Mouse (Mus musculus) CH12.LX (cell line): ENCODE data around the gene Map7. TPM values are rescaled to one million over a fixed set of nuclear protein-coding genes. Genes with fewer than 3 reads are reported as not detected.

Experiments used
- DNase-seq: peaks from one replicate; pipeline ENCODE4 v3.0.0-alpha.2; 2013; ENCODE audit errors: extremely low read depth
- H3K27ac ChIP-seq: 2 replicates; pipeline ENCODE4 v1.5.1; 2012; ENCODE audit warnings: low read depth, mild to moderate bottlenecking, control low read depth, moderate library complexity; ENCODE audit not compliant: insufficient read depth
- H3K27me3 ChIP-seq: replicated peaks from 2 replicates; pipeline ENCODE3; 2012; ENCODE audit warnings: inconsistent platforms
- H3K36me3 ChIP-seq, 2 experiments: replicated peaks in 1 of 2; 2 replicates each; pipeline versions ENCODE3 to v1.6.1; 2012; ENCODE audit warnings: inconsistent platforms in 1 of 2, low read length in 1 of 2, mild to moderate bottlenecking in 1 of 2, mixed read lengths in 1 of 2, moderate library complexity in 1 of 2; ENCODE audit not compliant: control insufficient read depth in 1 of 2, insufficient read depth in 1 of 2
- H3K4me1 ChIP-seq, 2 experiments: 2 replicates each; pipeline ENCODE4 v1.6.1; 2012; ENCODE audit warnings: inconsistent platforms in 1 of 2, moderate library complexity in 1 of 2; ENCODE audit not compliant: insufficient read depth in 2 of 2, control insufficient read depth in 1 of 2
- H3K4me2 ChIP-seq: 2 replicates; pipeline ENCODE4 v1.6.1; 2012; ENCODE audit warnings: low read depth, mild to moderate bottlenecking, control low read depth; ENCODE audit not compliant: poor library complexity, insufficient read depth, severe bottlenecking
- H3K4me3 ChIP-seq, 3 experiments: fragments of 150-350 bp in 1 of 3; sonication (generic) in 1 of 3; replicated peaks in 1 of 3; 2 replicates each; pipeline versions ENCODE3 to v1.5.1; 2011 to 2012; ENCODE audit warnings: low read depth in 2 of 3, low read length in 2 of 3, mild to moderate bottlenecking in 2 of 3, moderate library complexity in 2 of 3, control low read depth in 1 of 3, improper control_type of control experiment in 1 of 3, inconsistent platforms in 1 of 3, mixed read lengths in 1 of 3; ENCODE audit not compliant: poor library complexity in 1 of 3
- H3K79me2 ChIP-seq: replicated peaks from 2 replicates; pipeline ENCODE4 v1.6.1; 2012; ENCODE audit warnings: mild to moderate bottlenecking, moderate library complexity; ENCODE audit not compliant: control insufficient read depth, poor library complexity, insufficient read depth, severe bottlenecking; ENCODE audit errors: extremely low read depth
- H3K9ac ChIP-seq: 2 replicates; pipeline ENCODE4 v1.6.1; 2012; ENCODE audit warnings: low read depth, mild to moderate bottlenecking, control low read depth, moderate library complexity; ENCODE audit not compliant: insufficient read depth
- H3K9me3 ChIP-seq: replicated peaks from 2 replicates; pipeline ENCODE3; 2012; ENCODE audit warnings: low read length, inconsistent platforms, mixed read lengths
- CHD1 ChIP-seq: IDR thresholded peaks from 2 replicates; pipeline ENCODE4 v1.6.1; 2012; ENCODE audit warnings: low read depth, low read length, improper control_type of control experiment, inconsistent platforms
- CHD2 ChIP-seq: IDR thresholded peaks from 2 replicates; pipeline ENCODE4 v1.6.1; 2011; ENCODE audit warnings: low read length, improper control_type of control experiment
- CTCF ChIP-seq, 2 experiments: IDR thresholded peaks in 1 of 2; conservative IDR thresholded peaks in 1 of 2; 2 replicates each; pipeline ENCODE4 v1.5.1; 2011 to 2012; ENCODE audit warnings: low read depth in 2 of 2, low read length in 2 of 2, improper control_type of control experiment in 1 of 2, inconsistent platforms in 1 of 2, mild to moderate bottlenecking in 1 of 2, moderate library complexity in 1 of 2
- ELF1 ChIP-seq: IDR thresholded peaks from 2 replicates; pipeline ENCODE4 v1.6.1; 2014; ENCODE audit warnings: low read depth, mild to moderate bottlenecking, inconsistent platforms, low read length, improper control_type of control experiment
- ETS1 ChIP-seq: conservative IDR thresholded peaks from 2 replicates; pipeline ENCODE4 v1.6.1; 2012; ENCODE audit warnings: low read depth, mild to moderate bottlenecking, inconsistent platforms, low read length, improper control_type of control experiment, moderate library complexity
- HCFC1 ChIP-seq: IDR thresholded peaks from 2 replicates; pipeline ENCODE4 v1.6.1; 2012; ENCODE audit warnings: low read depth, mild to moderate bottlenecking, inconsistent platforms, low read length, improper control_type of control experiment
- KAT2A ChIP-seq: IDR thresholded peaks from 2 replicates; pipeline ENCODE4 v1.6.1; 2012; ENCODE audit warnings: low read length, improper control_type of control experiment, inconsistent platforms; ENCODE audit not compliant: insufficient replicate concordance
- MAFK ChIP-seq: IDR thresholded peaks from 2 replicates; pipeline ENCODE4 v1.6.1; 2011; ENCODE audit warnings: low read length, improper control_type of control experiment; ENCODE audit not compliant: insufficient replicate concordance
- MAX ChIP-seq: IDR thresholded peaks from 2 replicates; pipeline ENCODE4 v1.6.1; 2011; ENCODE audit warnings: low read length, improper control_type of control experiment
- MEF2A ChIP-seq: IDR thresholded peaks from 2 replicates; pipeline ENCODE4 v1.6.1; 2014; ENCODE audit warnings: low read depth, mild to moderate bottlenecking, inconsistent platforms, low read length, improper control_type of control experiment, borderline replicate concordance
- MXI1 ChIP-seq: IDR thresholded peaks from 2 replicates; pipeline ENCODE4 v1.6.1; 2011; ENCODE audit warnings: mild to moderate bottlenecking, low read depth, low read length, improper control_type of control experiment
- MYC ChIP-seq: IDR thresholded peaks from 2 replicates; pipeline ENCODE4 v1.6.1; 2011; ENCODE audit warnings: low read depth, mild to moderate bottlenecking, improper control_type of control experiment, low read length
- NELFE ChIP-seq: IDR thresholded peaks from 2 replicates; pipeline ENCODE4 v1.6.1; 2011; ENCODE audit warnings: low read depth, low read length, improper control_type of control experiment
- POLR2AphosphoS2 ChIP-seq: IDR thresholded peaks from 2 replicates; pipeline ENCODE4 v1.6.1; 2011; ENCODE audit warnings: low read depth, low read length, improper control_type of control experiment
- RAD21 ChIP-seq: IDR thresholded peaks from 2 replicates; pipeline ENCODE4 v1.6.1; 2011; ENCODE audit warnings: low read depth, mild to moderate bottlenecking, low read length, improper control_type of control experiment, moderate library complexity
- SIN3A ChIP-seq: IDR thresholded peaks from 2 replicates; pipeline ENCODE4 v1.6.1; 2012; ENCODE audit warnings: low read length, improper control_type of control experiment, inconsistent platforms
- TBP ChIP-seq: conservative IDR thresholded peaks from 2 replicates; pipeline ENCODE4 v1.6.1; 2011; ENCODE audit warnings: low read depth, low read length, improper control_type of control experiment
- UBTF ChIP-seq: IDR thresholded peaks from 2 replicates; pipeline ENCODE4 v1.6.1; 2012; ENCODE audit warnings: low read depth, mild to moderate bottlenecking, inconsistent platforms, low read length, improper control_type of control experiment, moderate library complexity
- USF1 ChIP-seq: IDR thresholded peaks from 2 replicates; pipeline ENCODE4 v1.6.1; 2014; ENCODE audit warnings: low read depth, mild to moderate bottlenecking, inconsistent platforms, low read length, improper control_type of control experiment
- USF2 ChIP-seq: conservative IDR thresholded peaks from 2 replicates; pipeline ENCODE4 v1.6.1; 2011; ENCODE audit warnings: low read depth, low read length, improper control_type of control experiment
- ZC3H11A ChIP-seq: IDR thresholded peaks from 2 replicates; pipeline ENCODE4 v1.6.1; 2012; ENCODE audit warnings: low read depth, mild to moderate bottlenecking, inconsistent platforms, low read length, improper control_type of control experiment
- ZNF384 ChIP-seq: IDR thresholded peaks from 2 replicates; pipeline ENCODE4 v1.6.1; 2012; ENCODE audit warnings: low read depth, low read length, improper control_type of control experiment, inconsistent platforms
- dilution Hi-C: fragments of 300-500 bp; cut with MboI; formaldehyde crosslinking; loops from 2 replicates; pipeline ENCODE4 v1.14.3; 2020; ENCODE audit warnings: low sequenced_read_pairs; ENCODE audit not compliant: extremely low pct_unique_long_range_greater_than_20kb, extremely low pct_ligation_motif_present
- in situ Hi-C: fragments of 300-500 bp; cut with MboI; formaldehyde crosslinking; loops from 3 replicates; pipeline ENCODE4 v1.14.3; 2019; ENCODE audit warnings: low sequenced_read_pairs, low pct_ligation_motif_present, low pct_unique_long_range_greater_than_20kb, mixed read lengths
- polyA plus RNA-seq: library from polyadenylated mRNA; unstranded; fragments of >175 nt; gene quantifications from 2 replicates; pipeline ENCODE4 v1.2.1, GENCODE M21; 2012; ENCODE audit warnings: low read depth; ENCODE audit not compliant: insufficient read length
- total RNA-seq, 2 experiments: library from RNA; depleted of rRNA; stranded (reverse); fragments of 300-350 nt in 1 of 2; fragments of >200 nt in 1 of 2; gene quantifications; 2 replicates each; pipeline ENCODE4 v1.2.3; 2012 to 2014

Map7 gene
- total and polyA plus RNA-seq, 3 experiments = 7.4 to 31.1 (median 21.6) TPM

- dilution Hi-C loops = no loop called here
- TF ChIP-seq MAX = no peak
- no peak for TF ChIP-seq USF2
- no peak for TF ChIP-seq MAFK
- no peak for TF ChIP-seq ETS1
- TF ChIP-seq CHD1 = no peak
- no peak for TF ChIP-seq UBTF
- TF ChIP-seq MYC = no peak
- H3K9me3 ChIP-seq = no peaks in the 10 kb centered on the region
- in situ Hi-C loops = no loop called here
- no peak overlapping the region for H3K27ac ChIP-seq
- peaks cover 2% of the 10 kb centered on the region for H3K27me3 ChIP-seq
- H3K79me2 ChIP-seq = no peaks in the 10 kb centered on the region
- H3K4me3 ChIP-seq = no peak overlapping the region
- peaks cover 2 to 3% of the 10 kb centered on the region in 2 experiments; a peak in 3 of 4 replicates for H3K4me1 ChIP-seq
- no peak overlapping the region for H3K4me2 ChIP-seq
- no peak overlapping the region for H3K9ac ChIP-seq
- no peak for DNase-seq
- H3K36me3 ChIP-seq = no peaks in the 10 kb centered on the region
These were observed 27.8 kb downstream of the Map7 start for GRCm38 (mm10) chr10:20176054-20176453.

- dilution Hi-C loops = no loop called here
- Histone ChIP-seq H3K4me2 (no peak overlapping the region), H3K9ac (no peak overlapping the region), H3K9me3 (no peaks in the 10 kb centered on the region), H3K27me3 (no peaks in the 10 kb centered on the region), H3K79me2 (no peaks in the 10 kb centered on the region), H3K4me1 (peaks cover 0 to 9% of the 10 kb centered on the region in 2 experiments; a peak in 2 of 4 replicates), H3K36me3 (no peaks in the 10 kb centered on the region), H3K27ac (no peak overlapping the region), H3K4me3 (no peak overlapping the region)
- no peak for TF ChIP-seq CHD2
- no peak for TF ChIP-seq UBTF
- TF ChIP-seq USF1 = no peak
- no peak for TF ChIP-seq MEF2A
- TF ChIP-seq MXI1 = no peak
- TF ChIP-seq ZC3H11A = no peak
- no peak for TF ChIP-seq KAT2A
- no peak for TF ChIP-seq CTCF (conservative IDR thresholded peaks at IDR 0.05 in 1 of 2, IDR thresholded peaks at IDR 0.05 in 1 of 2; ENCODE audit: low read depth in 2 of 2, low read length in 2 of 2)
- TF ChIP-seq ELF1 = no peak
- no peak for TF ChIP-seq POLR2AphosphoS2
- TF ChIP-seq RAD21 = no peak
- no peak for TF ChIP-seq NELFE
- TF ChIP-seq HCFC1 = no peak
- no peak for TF ChIP-seq TBP
- TF ChIP-seq SIN3A = no peak
- no peak for TF ChIP-seq ZNF384
- no peak for DNase-seq
- in situ Hi-C loops = no loop called here
These were observed 30.7 kb downstream of the Map7 start for GRCm38 (mm10) chr10:20178807-20179605.
